Mouse (Mus musculus) midbrain, embryonic 14.5 days (tissue): ENCODE measurements around the gene Angptl6. TPM values are rescaled to one million over a fixed set of nuclear protein-coding genes. Genes with fewer than 3 reads are reported as not detected.
"Not testable (repeated sequence)": the region's sequence is repeated elsewhere in the genome, so short reads cannot be mapped to it uniquely, and the experiment has no call there.

ENCODE experiments used
- ATAC-seq: fragments of 200-750 bp; cut with Nextera tagmentation; 2 replicates; pipeline ENCODE4 v1.8.0; 2017; ENCODE audit warnings: moderate number of reproducible peaks, moderate library complexity; ENCODE audit not compliant: low FRiP score, low TSS enrichment
- DNase-seq: peaks from one replicate; pipeline ENCODE4 v3.0.0-alpha.2; 2015
- H3K27ac ChIP-seq: fragments of 300-500 bp; sonication (generic); replicated peaks from 2 replicates; pipeline ENCODE4 v1.5.1; 2014; ENCODE audit warnings: mild to moderate bottlenecking, low read depth, low read length, moderate library complexity
- H3K27me3 ChIP-seq: fragments of 300-500 bp; sonication (generic); 2 replicates; pipeline ENCODE4 v1.6.1; 2014; ENCODE audit warnings: low read length, control low read depth, mixed read lengths; ENCODE audit not compliant: control insufficient read depth, insufficient read depth
- H3K36me3 ChIP-seq: fragments of 300-500 bp; sonication (generic); 2 replicates; pipeline ENCODE4 v1.6.1; 2014; ENCODE audit warnings: low read length, control low read depth; ENCODE audit not compliant: control insufficient read depth, insufficient read depth
- H3K4me1 ChIP-seq: fragments of 300-500 bp; sonication (generic); 2 replicates; pipeline ENCODE4 v1.6.1; 2014; ENCODE audit warnings: mild to moderate bottlenecking, antibody characterized with exemption, low read length, control low read depth; ENCODE audit not compliant: control insufficient read depth, insufficient read depth
- H3K4me2 ChIP-seq: fragments of 300-500 bp; sonication (generic); 2 replicates; pipeline ENCODE4 v1.6.1; 2014; ENCODE audit warnings: mild to moderate bottlenecking, low read length, moderate library complexity
- H3K4me3 ChIP-seq: fragments of 300-500 bp; sonication (generic); replicated peaks from 2 replicates; pipeline ENCODE4 v1.5.1; 2014; ENCODE audit warnings: low read depth, low read length
- H3K9ac ChIP-seq: fragments of 300-500 bp; sonication (generic); replicated peaks from 2 replicates; pipeline ENCODE4 v1.6.1; 2014; ENCODE audit warnings: mild to moderate bottlenecking, low read length, moderate library complexity
- H3K9me3 ChIP-seq: fragments of 300-500 bp; sonication (generic); 2 replicates; pipeline ENCODE4 v1.6.1; 2016; ENCODE audit warnings: low read length, control low read depth, mixed read lengths; ENCODE audit not compliant: control insufficient read depth
- WGBS: fragments of 180-500 bp; shearing (Covaris S2); extraction: QIAGEN DNeasy Blood & Tissue Kit; methylation state at CpG from one replicate; pipeline ENCODE4 v1.1.7; 2014; 5-methylcytosine and 5-hydroxymethylcytosine counted together
- microRNA-seq: library from miRNA; unstranded; fragments of <30 nt; microRNA quantifications from one replicate; pipeline ENCODE4, GENCODE M21; 2016
- polyA plus RNA-seq: library from polyadenylated mRNA; unstranded; fragments of >200 nt; fragmentation: Nextera tagmentation; extraction: Ambion mirVana; gene quantifications from 2 replicates; pipeline ENCODE4 v1.2.1, GENCODE M21; 2014

The Angptl6 gene
- polyA plus RNA-seq, 1 experiment from 2014 or later = 11.1 TPM

- H3K9me3 ChIP-seq, H3K27me3 ChIP-seq, H3K4me2 ChIP-seq, H3K36me3 ChIP-seq, H3K27ac ChIP-seq, H3K4me1 ChIP-seq, DNase-seq, ATAC-seq, H3K9ac ChIP-seq, H3K4me3 ChIP-seq: not testable (repeated sequence)
- 82% methylated on average over 10 of the region's 11 CpGs for WGBS
Measured at GRCm38 (mm10) chr9:20835431-20835954, 44.0 kb downstream of the Angptl6 start.

DNA sequence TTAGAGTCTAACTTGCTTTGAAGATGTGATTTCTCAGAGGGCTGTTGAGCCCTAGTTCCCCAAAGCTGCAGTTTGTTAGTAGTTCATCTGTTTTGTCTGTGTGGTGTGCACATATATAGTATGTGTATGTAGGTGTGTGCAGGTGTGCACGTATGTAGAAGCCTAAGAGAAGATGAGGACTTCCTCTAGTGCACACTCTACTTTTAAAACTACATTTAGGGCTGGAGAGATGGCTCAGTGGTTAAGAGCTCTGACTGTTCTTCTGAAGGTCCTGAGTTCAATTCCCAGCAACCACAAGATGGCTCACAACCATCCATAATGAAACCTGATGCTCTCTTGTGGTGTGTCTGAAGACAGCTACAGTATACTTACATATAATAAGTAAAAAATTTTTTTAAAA is 44.6 kb downstream of the Angptl6 start:
- H3K27ac ChIP-seq = no peak overlapping the region
- WGBS = 79% methylated on average over 1 of the region's 1 CpGs
- H3K9me3 ChIP-seq = no peaks in the 10 kb centered on the region
- ATAC-seq (no peak), DNase-seq (no peak)
- 0 out of 2 replicates have a peak, but pooled peaks cover 4% of the 10 kb centered on the region for H3K4me1 ChIP-seq
- no peak overlapping the region for H3K4me3 ChIP-seq
- H3K4me2 ChIP-seq = no peak overlapping the region
- H3K36me3 ChIP-seq = no peaks in the 10 kb centered on the region
- H3K9ac ChIP-seq = no peak overlapping the region
- H3K27me3 ChIP-seq = no peaks in the 10 kb centered on the region; the same call in 1 of the 2 replicates

DNA sequence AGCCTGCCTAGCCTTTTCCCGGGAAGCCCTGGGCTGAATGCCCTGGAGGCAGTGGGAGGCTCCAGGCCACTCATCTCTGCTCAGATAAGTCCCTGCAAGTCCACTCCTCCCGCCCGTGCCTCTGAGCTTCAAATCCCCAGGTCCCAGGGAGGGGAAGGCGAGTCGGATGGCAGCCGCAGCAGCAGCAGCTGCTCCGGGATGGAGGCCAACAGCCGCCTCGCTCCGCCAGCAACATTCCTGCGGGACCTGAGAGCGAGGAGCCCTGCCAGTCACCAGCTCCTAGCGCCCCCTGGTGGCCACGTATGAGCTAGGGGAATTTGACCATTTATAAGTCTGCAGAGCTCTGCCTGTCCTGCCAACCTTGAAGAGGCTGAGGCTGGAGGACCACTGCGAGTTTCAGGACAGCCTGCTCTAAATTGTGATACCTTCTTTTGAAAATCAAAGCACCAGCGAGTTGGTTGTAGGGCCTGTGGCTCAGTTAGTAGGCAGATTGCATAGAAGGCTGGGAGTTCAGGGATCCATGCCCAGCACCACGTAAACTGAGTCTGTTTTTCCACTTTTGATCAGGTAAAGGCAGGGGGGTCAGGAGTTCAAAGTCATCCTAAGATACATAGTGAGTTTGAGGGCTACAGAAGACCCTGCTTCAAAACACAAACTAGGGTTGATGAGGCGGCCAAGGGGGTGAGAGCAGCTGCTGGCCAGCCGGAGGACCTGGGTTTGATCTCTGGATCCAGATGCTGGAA is 48.5 kb downstream of the Angptl6 start:
- Histone ChIP-seq H3K9me3 (no peaks in the 10 kb centered on the region), H3K4me1 (0 out of 2 replicates have a peak, but pooled peaks cover 4% of the 10 kb centered on the region), H3K4me2 (peak overlapping the region; percentile 39), H3K36me3 (no peaks in the 10 kb centered on the region), H3K27ac (0 out of 2 replicates have a peak overlapping the region, but pooled peaks have one; percentile 9), H3K27me3 (no peaks in the 10 kb centered on the region; the same call in 1 of the 2 replicates), H3K4me3 (no peak overlapping the region), H3K9ac (peak overlapping the region; percentile 46)
- peak; percentile 96 for DNase-seq
- peak; percentile 84 for ATAC-seq
- 15% methylated on average over 19 of the region's 19 CpGs for WGBS

DNA sequence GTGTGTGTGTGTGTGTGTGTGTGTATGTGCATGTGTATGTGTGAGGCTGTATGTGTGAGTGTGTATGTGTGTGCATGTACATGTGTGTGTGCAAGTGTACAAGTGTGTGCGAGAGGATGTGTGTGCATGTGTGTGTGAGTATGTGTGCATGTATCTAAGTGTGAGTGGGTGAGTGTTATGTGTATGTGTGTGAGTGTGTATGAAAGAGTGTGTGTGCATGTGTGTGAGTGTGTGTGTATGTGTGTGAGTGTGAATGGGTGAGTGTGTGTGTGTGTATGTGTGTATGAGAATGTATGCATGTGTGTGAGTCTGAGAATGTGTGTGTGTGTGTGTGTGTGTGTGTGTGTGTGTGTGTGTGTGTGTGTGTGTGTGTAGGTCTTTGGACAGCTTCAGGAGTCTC is 51.4 kb downstream of the Angptl6 start:
- no peaks in the 10 kb centered on the region for H3K36me3 ChIP-seq
- no peak overlapping the region for H3K27ac ChIP-seq
- no peak overlapping the region for H3K9ac ChIP-seq
- ATAC-seq (no peak), DNase-seq (no peak)
- H3K27me3 ChIP-seq = no peaks in the 10 kb centered on the region; the same call in 1 of the 2 replicates
- H3K4me3 ChIP-seq = no peak overlapping the region
- H3K9me3 ChIP-seq = no peaks in the 10 kb centered on the region
- no peak overlapping the region for H3K4me2 ChIP-seq
- 0 out of 2 replicates have a peak, but pooled peaks cover 4% of the 10 kb centered on the region for H3K4me1 ChIP-seq
- 97% methylated on average over 1 of the region's 1 CpGs for WGBS

- H3K36me3 ChIP-seq = no peaks in the 10 kb centered on the region
- ATAC-seq (no peak), DNase-seq (no peak)
- 78% methylated on average over 5 of the region's 5 CpGs for WGBS
- no peaks in the 10 kb centered on the region for H3K27me3 ChIP-seq
- H3K4me2 ChIP-seq = no peak overlapping the region
- H3K27ac ChIP-seq = no peak overlapping the region
- no peaks in the 10 kb centered on the region for H3K9me3 ChIP-seq
- no peak overlapping the region for H3K4me3 ChIP-seq
- H3K9ac ChIP-seq = no peak overlapping the region
- 0 out of 2 replicates have a peak, but pooled peaks cover 3% of the 10 kb centered on the region for H3K4me1 ChIP-seq
Measured at GRCm38 (mm10) chr9:20825781-20826180, 53.7 kb downstream of the Angptl6 start.

Small RNA genes within 50 kb of the gene (microRNA-seq; reads per million reads assigned to microRNA genes)
- gene Mir7081 = 1.0 reads per million

Other genes starting within 250 kb of the Angptl6 start
- gene Ubl5, start 236.8 kb downstream of the Angptl6 start, polyA plus RNA-seq = 444 and 552 TPM in 2 replicates
- 12.1 and 20.8 TPM in 2 replicates for gene Fbxl12, start 235.0 kb downstream of the Angptl6 start, polyA plus RNA-seq
- gene Pin1, start 227.6 kb downstream of the Angptl6 start, polyA plus RNA-seq = 56.7 and 68.6 TPM in 2 replicates
- gene Olfm2, start 133.4 kb downstream of the Angptl6 start, polyA plus RNA-seq = 143 and 173 TPM in 2 replicates
- gene Col5a3, start 64.7 kb downstream of the Angptl6 start, polyA plus RNA-seq = 0.45 and 0.66 TPM in 2 replicates
- not detected in 2 replicates for gene Rdh8, start 61.2 kb downstream of the Angptl6 start, polyA plus RNA-seq
- gene A230050P20Rik, start 11.1 kb downstream of the Angptl6 start, polyA plus RNA-seq = 1.3 and 1.9 TPM in 2 replicates
- 39.8 and 43.9 TPM in 2 replicates for gene Ppan, start 8.4 kb upstream of the Angptl6 start, polyA plus RNA-seq
- gene Eif3g, start 18.9 kb upstream of the Angptl6 start, polyA plus RNA-seq = 231 and 234 TPM in 2 replicates
- 51.1 and 51.5 TPM in 2 replicates for gene Dnmt1, start 80.2 kb upstream of the Angptl6 start, polyA plus RNA-seq
- 4.1 and 10.8 TPM in 2 replicates for gene S1pr2, start 97.1 kb upstream of the Angptl6 start, polyA plus RNA-seq
- gene Mrpl4, start 123.0 kb upstream of the Angptl6 start, polyA plus RNA-seq = 98.6 and 112 TPM in 2 replicates
- gene Icam1, start 136.3 kb upstream of the Angptl6 start, polyA plus RNA-seq = 1.7 and 4.1 TPM in 2 replicates
- not detected in 2 replicates for gene Icam4, start 149.6 kb upstream of the Angptl6 start, polyA plus RNA-seq
- 0.71 and 1.0 TPM in 2 replicates for gene Icam5, start 152.3 kb upstream of the Angptl6 start, polyA plus RNA-seq
- gene Zglp1, start 187.4 kb upstream of the Angptl6 start, polyA plus RNA-seq = 1.5 and 1.6 TPM in 2 replicates
- gene Gm49373, start 193.4 kb upstream of the Angptl6 start, polyA plus RNA-seq = 1.3 and 2.6 TPM in 2 replicates
- 55.5 and 82.2 TPM in 2 replicates for gene Fdx1l, start 193.9 kb upstream of the Angptl6 start, polyA plus RNA-seq
- gene Gm38431, start 212.3 kb upstream of the Angptl6 start, polyA plus RNA-seq = 1.9 and 2.0 TPM in 2 replicates
- 28.3 and 41.0 TPM in 2 replicates for gene Raver1, start 212.3 kb upstream of the Angptl6 start, polyA plus RNA-seq